Mouse (Mus musculus): ENCODE data around the gene Gnl2.

DNA sequence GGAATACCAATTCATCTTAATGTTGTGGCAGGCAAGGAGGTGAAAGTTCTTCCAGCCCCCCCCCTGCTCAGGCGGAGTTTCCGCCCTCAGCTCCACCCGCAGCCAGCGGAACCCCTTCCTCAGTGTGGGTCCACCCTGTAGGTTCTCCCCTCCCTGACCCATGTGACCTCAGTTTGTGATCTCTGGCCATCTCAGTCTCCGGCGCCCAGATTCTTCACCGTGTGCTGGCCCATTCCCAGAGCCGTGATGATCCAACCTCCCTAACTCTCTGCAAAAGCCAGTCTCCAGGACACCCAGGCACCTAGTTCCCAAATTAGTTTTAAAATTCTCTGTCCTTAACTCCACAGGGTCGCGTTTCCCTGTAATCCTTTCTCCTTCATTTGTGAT lies 28.7 kb upstream of the Gnl2 start:
- TF ChIP-seq POLR2A (IDR thresholded peaks at IDR 0.05; ENCODE audit: low read depth, low read length) (no peak), CTCF (IDR thresholded peaks at IDR 0.05; ENCODE audit: borderline replicate concordance, insufficient read depth, low read length) (no peak)

Measured in embryonic fibroblast, embryonic 13.5 days (primary cell).